Mouse (Mus musculus) erythroblast, embryonic 14.5 days (primary cell): Measurements from ENCODE around the gene Cyth3.

Experiments
- GATA1 ChIP-seq: IDR thresholded peaks from 2 replicates; pipeline ENCODE4 v1.6.1; 2012; ENCODE audit warnings: low read length, inconsistent platforms, mixed read lengths
- TAL1 ChIP-seq: IDR thresholded peaks from 3 replicates; pipeline ENCODE4 v1.6.1; 2012; ENCODE audit warnings: low read length, inconsistent platforms, mixed read lengths

DNA sequence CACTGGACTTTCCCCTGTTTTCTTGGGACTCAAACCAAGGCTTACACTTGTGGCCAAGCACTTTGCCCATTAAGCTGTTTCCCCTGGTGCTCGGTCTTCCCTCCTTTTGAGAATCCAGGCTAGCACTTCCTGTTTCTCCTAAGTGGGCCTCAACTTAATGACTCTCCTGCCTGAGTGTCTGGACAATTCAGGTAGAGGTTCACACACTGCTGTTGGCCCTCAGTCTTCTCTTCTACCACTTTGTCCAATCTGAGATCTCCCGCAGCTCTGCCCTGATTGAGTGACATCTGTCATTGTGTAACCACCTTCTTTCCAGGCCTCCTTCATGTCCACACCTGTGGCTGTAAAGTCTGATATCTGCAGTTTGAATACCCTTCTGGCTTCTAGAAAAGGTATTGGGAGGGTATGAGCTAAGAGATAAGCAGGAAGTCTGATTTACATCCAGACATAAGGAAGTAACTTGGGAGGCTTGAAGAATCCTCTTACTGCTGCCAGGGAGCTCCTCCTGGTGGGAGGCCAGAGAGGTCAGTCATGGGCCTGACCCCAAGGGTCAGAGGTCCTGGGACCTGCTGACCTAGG is 127.5 kb downstream of the Cyth3 start:
- TF ChIP-seq TAL1 (no peak), GATA1 (no peak)
